Mouse (Mus musculus) cerebellum, adult 2 months (tissue): Measurements from ENCODE around the gene Rnf220.

ENCODE experiments used
- CTCF ChIP-seq: fragments of 200-500 bp; IDR thresholded peaks from 2 replicates; pipeline ENCODE4 v1.5.1; 2011; ENCODE audit warnings: low read depth, mild to moderate bottlenecking, control low read depth, low read length, moderate library complexity, borderline replicate concordance; ENCODE audit not compliant: insufficient read depth
- POLR2A ChIP-seq: fragments of 200-500 bp; IDR thresholded peaks from 2 replicates; pipeline ENCODE4 v1.6.1; 2011; ENCODE audit warnings: low read length, control low read depth, borderline replicate concordance; ENCODE audit not compliant: insufficient read depth

DNA sequence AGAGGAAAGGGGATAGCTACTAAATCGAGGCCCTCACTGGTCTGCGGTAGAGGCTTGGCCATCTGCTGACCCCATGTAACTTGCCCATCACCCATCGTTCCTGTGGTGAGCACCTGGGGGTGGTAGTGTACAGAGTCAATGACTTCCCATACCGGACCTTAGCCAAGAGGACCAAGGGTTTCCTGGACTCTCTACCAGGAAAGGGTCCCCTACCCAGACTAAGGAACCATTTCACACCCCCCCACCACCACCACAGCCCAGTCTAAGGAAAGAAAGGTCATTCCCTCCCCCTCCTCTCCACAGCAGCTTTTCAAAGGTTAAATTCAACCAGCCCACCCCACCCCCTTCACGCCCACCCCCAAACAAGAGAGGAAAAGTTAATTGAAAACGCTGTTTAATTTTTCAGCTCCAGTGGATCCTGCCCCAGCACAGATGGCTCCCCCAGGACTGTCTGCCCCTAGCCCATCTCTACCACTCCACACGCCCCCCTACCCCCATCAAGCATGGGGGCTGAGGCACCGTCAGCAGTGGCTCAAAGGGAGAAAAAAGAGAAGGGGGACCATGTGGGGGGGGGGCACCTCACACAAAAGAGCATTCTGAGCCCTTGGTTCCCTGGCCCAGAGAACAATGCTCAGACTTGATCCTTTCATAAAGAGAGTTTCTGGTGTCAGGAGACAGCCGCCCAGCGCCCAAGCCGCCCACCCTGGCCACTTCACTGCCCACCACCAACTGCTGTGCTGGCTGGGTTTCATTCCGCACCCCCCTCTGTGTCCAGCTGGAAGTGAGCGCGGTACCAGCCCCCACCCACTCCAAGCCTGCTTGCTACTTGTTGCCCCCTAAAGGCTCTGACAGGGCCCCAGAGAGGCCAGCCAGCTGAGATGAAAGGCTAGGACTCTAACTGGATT lies 87.5 kb downstream of the Rnf220 start:
- no peak for TF ChIP-seq POLR2A
- TF ChIP-seq CTCF = no peak
